Mouse (Mus musculus) mouse embryonic stem cell (cell line): ENCODE results near the gene Ltbp1.

ENCODE experiments used
- in situ Hi-C, 2 experiments: fragments of 300-500 bp; cut with MboI; formaldehyde crosslinking; loops; 1 replicate in 1 of 2; 3 replicates in 1 of 2; pipeline ENCODE4 v1.14.3; 2019 to 2020; ENCODE audit warnings: low sequenced_read_pairs in 2 of 2, low pct_unique_long_range_greater_than_20kb in 1 of 2, mixed read lengths in 1 of 2; ENCODE audit not compliant: unreplicated experiment in 1 of 2

The Ltbp1 gene

DNA sequence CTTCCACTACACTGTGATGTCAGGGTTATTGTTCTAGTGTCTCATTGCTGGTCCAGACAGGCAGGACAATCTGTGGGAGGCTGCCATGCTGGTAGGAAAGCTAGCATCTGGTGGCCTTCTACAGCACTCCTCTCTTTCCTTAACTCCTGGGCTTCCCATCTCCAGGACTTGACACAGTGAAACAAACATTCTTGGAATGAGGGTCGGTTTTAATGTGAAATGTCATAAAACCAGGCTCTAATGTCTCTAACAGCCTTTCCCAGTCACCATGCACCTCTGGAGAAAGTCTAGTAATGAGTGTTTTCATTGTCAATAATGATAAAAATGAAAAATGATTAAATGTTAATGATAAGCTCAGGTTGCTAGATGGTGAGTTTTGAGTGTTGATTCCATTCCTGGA lies 237.9 kb downstream of the Ltbp1 start:
- in situ Hi-C loops = no loop called here

DNA sequence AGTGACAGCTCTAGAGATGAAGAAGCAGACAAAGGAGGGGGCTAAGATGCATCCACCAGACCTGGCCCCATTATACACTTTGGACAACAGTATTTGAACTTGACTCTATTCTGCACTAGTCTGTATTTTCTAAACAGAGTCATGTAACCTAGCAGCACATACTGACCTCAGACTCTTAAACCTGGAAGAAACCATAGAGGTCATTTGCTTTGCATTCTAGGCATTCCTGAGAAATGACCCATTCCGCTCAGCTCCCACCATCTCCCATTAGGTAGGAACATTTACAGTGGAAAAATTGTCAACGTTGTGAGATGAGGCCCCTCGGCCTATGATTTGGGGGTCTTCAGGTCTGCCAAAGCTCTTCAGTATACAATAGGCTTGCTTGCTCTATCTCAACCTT lies 238.8 kb downstream of the Ltbp1 start:
- in situ Hi-C loops = no loop called here

DNA sequence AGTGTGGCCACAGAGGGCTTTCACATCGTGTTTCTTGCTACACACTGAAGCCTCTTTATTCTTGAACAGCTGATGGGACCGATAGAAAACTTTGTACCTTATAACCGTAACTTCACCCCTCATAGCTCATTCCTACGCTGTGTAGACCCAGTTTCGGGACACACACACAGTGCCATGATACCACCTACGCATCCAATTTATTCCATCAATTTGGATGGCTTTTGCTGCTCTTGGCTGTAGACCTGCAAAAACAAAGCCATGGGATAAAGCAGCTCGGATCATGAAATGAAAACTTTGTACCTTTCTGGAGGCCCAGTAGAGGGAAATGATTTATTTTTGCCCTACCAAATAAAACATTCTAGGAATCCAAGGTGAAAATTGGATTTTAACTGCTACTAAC lies 239.7 kb downstream of the Ltbp1 start:
- in situ Hi-C loops = no loop called here

DNA sequence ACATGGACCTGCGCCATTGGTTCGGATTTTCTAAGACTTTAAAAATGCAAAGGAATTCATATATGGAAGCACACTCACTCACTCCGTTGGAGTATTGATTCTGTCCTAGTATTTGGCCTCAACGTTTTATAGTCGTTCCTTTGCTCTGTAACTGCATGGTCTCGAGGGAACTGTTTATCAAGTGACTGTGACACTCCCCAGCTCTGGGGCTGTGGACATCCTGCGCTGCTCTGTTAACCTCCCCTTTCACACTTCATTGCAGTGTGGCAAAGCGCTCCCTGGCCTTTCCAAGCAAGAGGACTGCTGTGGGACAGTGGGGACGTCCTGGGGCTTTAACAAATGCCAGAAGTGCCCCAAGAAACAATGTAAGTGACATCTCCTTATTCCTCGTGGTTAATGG lies 243.3 kb downstream of the Ltbp1 start:
- in situ Hi-C loops = no loop called here

DNA sequence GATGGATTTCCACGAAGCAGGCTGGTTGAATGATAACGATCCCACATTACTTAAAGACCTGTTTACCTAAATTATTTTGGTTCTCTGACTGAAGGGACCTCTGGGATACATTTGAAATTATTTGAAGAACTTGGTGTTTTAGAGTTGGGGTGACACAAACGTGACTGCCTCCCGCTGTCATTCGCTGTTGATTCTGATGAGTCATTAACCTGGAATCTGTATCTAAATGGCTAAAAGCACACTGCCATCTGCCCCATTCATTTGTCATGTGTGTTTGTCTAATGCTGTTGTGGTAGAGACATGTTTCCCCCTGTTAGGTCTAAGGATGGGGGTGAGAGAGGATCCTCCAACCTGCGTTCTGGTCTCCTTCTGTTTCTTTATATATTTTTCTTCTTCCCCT lies 245.2 kb downstream of the Ltbp1 start:
- in situ Hi-C loops = no loop called here

DNA sequence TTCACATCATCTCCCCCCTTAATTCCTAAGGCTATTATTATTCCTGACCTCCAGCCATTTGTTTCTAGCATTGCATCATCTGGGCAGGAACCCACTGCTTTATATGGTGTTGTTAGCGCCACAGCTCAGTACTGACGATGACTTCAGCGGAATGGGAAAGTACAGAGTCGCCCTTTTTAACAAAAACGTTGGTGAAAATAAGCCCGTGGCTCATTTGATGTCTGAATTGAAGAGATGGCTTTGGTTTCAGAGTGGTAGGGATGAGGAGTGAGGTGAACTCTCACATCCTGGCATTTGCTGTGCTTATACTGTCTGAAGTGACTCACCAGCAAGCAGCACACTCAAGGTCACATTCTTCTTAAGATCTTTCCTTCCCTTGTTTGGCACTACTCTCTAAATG lies 245.7 kb downstream of the Ltbp1 start:
- in situ Hi-C loops = no loop called here

DNA sequence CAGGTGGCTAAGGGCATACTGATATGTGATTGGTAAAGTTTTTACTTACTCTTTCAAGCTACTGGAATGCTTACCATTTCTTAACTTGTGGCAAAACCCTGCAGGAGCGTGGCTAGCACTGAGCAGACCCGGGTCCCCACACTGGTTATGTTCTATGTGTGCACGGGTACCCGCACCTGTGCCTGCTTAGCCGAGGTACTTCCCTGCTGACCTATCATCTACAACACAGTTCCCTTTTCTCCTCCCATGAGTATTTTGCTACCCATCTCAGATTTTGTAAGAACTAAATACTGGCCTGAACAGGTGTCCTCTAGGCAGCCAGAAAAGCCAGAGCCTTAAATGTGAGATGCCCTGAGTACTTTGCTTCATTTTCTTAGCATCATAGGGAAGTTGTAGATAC lies 247.2 kb downstream of the Ltbp1 start:
- in situ Hi-C loops = no loop called here

DNA sequence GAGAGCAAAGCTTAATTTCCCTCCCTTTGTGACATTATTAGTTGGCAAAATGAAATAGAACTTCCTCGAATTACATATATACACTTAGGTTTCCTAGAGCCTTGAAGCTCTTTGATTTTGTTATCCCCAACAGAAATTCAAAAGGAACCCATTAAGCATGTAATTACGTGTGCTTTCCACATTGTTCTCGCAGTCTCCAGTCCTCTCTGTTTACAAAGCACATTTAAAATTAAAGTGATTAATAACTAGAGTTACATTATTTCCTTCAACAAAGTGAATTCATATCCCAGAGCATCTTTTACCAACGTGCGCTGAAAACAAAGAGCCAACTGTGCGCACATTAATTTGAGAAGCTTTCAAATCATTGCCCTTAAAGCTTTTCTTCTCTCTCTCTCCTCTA lies 249.5 kb downstream of the Ltbp1 start:
- in situ Hi-C loops = no loop called here

DNA sequence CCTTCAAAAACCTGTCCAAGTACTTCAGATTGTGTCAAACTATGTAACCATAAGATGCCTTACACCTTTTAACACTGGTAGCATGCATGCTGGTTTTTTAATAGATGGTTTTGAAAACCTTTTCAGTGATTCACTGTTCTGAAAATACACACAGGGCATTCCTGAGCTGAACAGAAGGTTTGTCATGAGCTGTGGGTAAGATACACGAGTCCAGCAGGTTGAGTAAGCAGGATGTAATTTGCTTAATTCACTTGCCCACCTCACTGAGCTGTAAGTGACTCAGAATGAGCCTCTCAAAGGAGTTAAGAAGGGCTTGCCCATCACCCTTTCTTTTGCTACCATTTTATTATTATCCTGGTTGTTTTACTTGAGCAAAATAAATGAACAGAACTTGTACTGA lies 250.6 kb downstream of the Ltbp1 start:
- in situ Hi-C loops = no loop called here

DNA sequence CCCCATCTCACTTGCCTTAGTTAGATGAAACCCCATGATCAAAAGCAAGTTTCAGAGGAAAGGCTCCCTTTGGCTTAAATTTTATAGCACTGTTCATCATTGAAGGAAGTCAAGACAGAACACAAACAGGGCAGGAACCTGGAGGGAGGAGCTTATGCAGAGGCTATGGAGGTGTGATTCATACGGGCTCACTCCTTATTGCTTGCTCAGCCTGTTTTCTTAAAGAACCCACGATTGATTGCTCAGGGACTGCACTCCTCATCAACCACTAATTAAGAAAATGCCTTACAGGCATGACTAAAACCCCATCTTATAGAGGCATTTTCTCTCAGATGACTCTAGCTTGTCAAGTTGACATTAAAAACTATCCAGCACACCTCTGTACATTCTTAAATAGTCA lies 253.1 kb downstream of the Ltbp1 start:
- in situ Hi-C loops = no loop called here

DNA sequence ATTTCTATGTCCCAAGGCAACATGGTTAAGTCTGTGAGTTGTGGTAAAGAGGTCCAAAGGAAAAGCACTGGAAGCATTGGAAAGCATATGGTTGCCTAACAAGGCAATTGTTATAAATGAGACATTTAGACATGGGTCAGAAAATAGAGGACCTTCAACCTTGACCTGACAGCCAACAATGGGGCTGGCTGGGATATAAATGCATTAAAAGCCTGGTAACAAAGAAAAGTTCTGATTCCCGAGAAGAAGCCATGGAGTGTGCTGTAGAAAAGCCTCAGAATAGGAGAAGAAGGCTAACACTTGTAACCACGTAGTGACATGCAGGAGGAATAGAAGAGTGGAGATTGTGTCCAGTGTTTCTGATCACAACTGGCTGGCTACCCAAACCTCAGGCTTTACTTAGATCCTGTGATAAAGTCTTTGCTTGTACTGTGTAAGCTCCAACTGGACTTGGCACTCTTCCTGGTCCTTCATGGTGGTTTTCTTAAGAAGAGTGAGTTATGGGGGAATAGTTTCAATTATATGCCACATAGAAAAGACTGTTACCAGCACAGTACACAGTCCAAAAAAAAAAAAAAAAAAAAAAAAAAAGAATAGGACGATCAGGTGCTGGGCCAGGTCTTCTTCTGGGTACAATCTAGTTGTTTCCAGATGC lies 258.1 kb downstream of the Ltbp1 start:
- in situ Hi-C loops = no loop called here

DNA sequence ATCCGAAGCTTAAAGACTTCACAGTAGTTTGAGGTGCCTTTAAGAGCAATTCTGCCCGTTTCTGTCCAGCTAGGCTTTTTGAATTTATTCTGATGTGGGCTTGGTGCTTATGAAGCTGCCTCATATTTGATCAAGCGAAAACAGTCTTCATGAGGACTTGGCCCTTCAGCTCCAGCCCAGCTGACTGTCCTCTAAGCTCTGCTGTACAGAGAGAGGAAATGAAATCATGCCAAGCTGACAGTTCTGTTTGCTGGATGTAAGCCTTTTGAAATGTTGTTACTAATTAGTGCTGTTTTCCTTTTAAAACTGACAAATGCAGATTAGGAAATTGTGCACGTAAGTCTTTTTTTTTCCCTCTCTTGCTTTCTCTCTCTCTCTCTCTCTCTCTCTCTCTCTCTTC lies 263.1 kb downstream of the Ltbp1 start:
- in situ Hi-C loops = no loop called here

DNA sequence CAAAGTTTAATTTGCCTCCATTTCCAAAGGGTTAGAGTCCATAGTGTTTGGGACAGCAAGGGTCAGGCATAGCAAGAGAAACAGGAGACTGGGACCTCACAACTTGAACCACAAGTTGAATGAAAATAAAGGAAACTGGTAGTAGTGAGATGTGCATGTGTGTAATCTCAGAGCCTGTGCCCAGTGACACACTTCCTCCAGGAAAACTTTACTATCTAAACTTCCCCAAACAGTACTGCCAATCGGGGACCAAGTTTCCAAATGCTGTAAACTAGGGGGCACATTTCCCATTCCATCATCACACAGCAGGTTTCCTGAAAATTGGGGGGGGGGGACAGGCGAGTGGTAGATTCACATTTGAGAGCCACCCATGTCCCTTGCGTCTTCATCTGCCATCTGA lies 267.1 kb downstream of the Ltbp1 start:
- in situ Hi-C loops = no loop called here

DNA sequence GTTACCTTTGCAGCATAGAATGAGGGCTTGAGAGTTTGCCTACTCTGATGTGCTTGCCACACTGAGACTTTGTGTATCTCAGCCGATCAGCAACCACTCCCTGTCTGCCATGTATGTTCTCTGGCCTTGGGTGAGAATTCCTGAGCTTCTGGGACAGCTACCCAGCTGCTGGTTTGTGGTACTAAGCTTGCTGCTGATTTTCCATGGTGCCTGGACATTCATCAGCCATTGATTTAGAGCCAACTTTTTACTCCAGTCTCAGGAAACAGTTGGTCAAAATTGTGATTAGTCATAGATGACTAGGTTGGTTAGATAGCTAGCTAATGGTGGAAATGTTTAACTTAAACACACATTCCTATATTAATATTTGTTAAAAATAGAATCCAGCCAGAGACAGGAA lies 267.9 kb downstream of the Ltbp1 start:
- in situ Hi-C loops = no loop called here

DNA sequence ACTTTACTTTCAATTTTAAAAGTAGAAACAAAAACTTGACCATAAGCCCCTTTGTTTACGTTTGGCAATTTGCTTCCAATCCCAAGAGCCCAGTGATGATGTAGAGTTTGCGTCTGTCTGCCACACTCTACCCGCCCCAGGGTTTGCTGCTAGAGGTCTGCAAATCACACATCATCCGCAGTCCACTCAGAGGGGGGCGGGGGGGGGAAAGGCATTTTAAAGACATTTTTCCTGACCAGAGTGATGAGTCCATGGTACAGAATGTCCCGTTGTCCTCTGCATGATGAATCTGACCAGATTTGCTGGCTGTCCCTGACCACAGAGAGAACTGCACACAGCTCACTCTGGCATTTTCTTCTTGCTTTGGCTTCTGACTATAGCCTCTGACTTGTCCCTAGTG lies 269.9 kb downstream of the Ltbp1 start:
- in situ Hi-C loops = no loop called here

DNA sequence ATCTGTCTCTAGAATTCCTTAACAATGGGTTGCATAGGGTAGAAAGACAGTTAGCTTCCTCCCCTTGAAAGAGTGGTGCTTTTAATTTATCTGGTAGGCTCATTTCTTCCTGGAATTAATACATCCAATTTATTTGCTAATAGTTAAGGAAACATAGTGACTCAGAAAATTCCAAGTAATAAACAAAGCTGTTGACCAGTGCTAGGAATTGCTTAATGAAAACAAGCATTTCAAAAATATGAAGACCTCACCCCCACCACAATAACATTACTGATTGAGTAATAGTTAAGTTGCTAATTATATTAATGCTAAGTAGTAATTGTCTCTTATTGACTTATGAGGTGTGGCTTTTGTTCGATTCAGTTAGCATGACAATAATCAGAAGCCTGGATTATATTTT lies 272.7 kb downstream of the Ltbp1 start:
- in situ Hi-C loops = no loop called here

DNA sequence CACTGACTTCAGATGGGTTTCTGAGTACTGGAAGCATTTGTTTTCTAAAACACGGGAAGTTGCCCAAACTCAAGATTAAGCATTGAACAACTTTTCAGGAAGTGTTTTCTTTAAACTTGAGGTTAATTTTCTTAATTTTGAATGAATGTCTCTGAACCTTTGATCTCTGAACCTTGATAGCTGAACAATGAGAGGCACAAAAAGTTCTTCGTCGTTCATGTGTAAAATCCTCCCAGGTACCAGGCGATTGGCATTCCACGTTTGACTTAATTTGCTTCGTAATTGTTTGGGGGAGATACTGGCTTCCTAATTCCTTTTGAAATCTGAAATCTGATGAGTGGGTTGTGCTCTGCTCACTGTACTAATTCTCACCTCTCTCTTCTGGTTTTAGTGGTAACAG lies 273.2 kb downstream of the Ltbp1 start:
- in situ Hi-C loops = no loop called here

DNA sequence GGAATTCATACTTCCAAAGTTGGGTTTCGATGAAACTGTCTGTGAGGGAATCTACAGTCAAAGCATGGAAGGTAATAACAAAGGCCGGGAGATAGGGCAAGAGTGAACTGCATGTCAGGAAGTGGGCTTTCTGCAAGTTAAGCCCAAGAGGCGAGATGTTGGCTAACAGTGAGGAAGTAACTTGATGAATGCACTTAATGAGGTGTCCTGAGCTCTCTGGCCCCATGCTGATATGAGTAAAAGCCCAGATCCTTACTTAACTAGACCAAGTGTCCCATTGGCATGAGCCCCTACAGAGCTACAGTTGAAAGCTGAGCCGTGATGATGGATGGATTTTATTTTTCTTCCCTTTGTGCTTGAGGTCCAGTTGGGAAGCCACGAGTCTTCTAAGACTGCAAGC lies 276.0 kb downstream of the Ltbp1 start:
- in situ Hi-C loops = no loop called here

DNA sequence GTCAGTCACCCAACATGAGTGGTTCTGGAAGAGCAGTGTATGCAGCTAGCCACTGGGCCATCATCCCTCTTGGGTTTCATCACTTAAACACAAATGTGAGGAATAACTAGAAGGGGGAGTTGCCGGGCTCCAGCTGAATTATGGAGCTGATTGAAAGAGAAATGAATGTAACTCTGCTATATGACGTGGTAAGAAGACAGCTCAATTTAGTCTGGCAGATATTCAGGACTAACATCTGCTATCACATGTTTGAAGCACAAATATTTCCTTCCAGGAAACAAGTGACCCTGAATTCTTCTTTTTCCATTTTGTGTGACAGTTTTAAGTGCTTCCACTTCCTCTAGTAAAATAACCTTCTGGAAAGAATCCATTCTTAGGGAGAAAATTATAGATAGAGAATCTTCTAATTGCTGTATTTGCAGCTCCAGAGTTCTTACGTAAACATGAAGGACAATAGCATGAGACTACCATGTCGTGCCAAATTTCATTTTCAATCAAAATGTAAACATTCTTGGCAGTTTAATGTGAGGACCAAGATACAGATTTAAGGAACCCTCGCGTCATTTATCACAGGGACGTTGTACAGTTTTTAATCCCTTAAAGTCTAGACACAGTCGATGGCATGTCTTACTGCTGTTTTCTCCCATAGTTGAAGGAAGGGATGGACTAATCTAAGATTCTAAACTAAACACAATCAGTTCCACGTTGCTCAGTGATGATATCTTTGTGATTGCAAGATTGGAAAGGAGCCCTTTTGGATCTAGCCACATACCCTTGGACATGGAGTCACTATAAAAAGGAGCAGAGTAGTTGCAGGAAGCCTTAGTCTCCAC lies 279.7 kb downstream of the Ltbp1 start:
- in situ Hi-C loops = no loop called here

DNA sequence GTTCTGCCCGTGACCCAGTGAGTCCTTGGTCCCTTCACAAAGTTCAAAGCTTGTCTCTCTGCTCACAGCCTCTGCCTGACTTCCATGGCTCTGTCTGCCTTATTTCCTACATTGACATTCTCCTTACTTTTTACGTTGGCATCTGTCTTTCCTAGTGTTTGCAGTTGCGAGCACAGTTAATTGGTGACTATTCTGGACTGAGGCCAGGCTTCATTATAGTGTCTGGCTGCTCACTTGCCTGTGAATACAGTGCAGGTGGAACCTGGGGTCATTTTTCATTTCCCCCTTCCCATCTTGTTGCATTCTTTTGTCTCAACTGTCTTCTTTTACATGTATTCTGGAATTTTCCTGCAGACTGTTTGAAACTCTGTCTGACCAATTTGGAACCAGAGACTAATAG lies 287.6 kb downstream of the Ltbp1 start:
- in situ Hi-C loops = no loop called here
